Mouse (Mus musculus) cerebellum, adult 9-10 months (tissue): ENCODE data around the gene Unc13c.

Experiments
- DNase-seq: peaks from one replicate; pipeline ENCODE4 v3.0.0; 2022

Gene Unc13c

DNA sequence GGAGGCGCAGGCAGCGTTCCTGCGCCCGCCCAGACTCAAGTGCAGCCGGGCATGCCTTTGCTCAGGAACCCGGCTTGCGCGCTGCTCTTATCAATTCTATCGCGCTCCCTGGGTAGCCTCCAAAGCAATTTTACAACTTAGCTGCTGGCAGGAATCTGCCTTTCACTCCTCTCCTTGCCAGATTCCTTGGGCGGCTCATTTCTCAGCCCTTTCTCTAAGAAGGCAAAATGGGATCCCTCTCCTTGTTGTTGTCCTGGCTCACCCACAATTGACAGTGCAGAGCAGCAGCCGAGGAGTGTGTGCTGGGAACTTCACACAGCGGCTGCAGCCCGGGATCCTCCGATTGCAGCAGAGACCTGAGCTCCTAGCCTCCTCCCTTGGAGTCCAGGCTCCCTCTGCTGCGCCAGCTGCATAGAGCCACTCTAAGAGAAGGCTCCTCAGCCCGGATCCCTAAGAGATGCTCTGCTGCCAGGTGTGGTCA lies at the start of gene Unc13c:
Gene Unc13c, minus strand, starts transcription at position 326 of the 481 bp plus-strand sequence.
- DNase-seq = peak; percentile 71

DNA sequence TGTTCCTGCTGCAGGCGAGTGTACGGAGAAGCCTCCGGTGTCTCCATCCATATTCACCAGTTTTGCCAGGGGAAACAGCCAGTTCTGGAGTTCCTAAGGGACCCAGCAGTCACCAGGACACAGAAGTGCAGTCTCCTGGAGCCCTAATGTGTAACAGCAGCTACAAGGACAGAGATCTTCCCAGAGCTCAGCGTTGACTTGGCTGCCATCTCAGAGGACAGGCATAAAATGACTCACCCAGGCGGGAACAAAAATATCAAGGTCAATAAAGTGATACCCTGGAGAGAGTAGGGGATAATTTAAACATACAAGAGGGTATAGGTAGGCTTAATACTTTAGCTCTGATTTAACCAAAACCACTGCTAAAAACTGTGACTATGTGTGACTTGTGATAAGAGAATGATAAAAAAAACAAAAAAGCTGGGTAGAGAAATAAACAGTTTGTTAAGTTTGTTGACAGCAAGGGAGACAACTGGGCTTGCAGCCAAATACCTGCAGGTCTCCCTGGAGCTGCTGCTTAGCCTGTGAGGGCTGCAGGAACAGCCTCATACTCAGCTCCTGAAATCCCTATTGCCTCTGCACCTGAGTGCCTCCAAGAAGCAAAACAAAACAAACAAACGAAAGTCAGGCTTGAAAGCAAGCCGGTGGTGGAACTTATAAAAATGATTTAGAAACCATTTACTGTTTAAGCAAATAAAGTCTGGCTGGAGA lies 39.4 kb upstream of the Unc13c start:
- no peak for DNase-seq

DNA sequence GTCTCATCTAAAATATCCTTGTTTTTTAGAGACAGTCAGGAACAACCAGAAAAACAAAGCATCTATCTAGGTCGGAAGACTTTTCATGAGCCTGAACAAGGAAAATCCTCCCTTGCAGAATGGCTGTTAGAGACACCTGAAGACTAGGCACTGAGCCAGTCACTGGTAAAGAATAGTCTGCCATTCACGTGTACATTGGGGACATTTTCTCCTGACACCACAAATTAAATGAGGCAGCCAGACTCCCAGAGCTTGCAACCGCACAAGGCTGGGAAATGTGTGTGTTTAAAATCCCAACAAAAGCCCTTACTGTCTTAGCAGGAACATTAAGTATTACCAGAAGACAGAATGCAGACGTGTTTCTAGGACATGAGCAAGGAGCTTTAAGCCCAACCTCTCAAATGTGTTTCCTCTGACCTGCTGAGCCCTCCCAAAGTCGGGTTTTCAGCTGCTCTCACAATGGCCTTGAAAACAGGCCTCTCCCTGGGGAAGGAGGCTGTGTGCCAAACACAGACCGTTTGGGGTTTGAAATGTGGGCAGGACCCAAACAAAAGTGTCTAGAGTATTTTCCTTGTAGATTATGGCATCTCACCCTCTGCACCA lies 33.7 kb upstream of the Unc13c start:
- no peak for DNase-seq

GRCm38 (mm10) chr9:73988096-73988495 lies 19.3 kb upstream of the Unc13c start:
- no peak for DNase-seq

DNA sequence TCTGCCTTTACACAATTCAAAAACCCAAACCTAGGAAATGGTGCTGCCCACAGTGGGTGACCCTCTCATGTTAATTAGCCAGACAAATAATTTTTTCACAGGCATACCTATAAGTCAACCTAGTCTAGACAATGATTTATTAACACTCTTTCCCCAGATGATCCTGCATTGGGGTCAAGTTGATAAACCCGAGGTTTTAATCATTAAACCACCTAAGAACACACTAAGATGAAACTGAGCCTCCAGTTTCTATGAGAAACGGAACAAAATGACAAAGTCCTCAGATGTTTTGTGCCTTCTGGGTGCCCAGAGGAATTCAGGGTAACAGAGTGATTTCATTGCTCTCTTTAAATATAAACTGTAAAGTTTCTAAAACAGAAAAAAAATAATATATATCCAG lies 18.5 kb upstream of the Unc13c start:
- no peak for DNase-seq

GRCm38 (mm10) chr9:73982597-73983344 lies 14.0 kb upstream of the Unc13c start:
- DNase-seq = peak; percentile 90

GRCm38 (mm10) chr9:73972327-73972988 lies 3.7 kb upstream of the Unc13c start:
- DNase-seq = peak; percentile 16

GRCm38 (mm10) chr9:73970717-73971116 lies 2.0 kb upstream of the Unc13c start:
- DNase-seq = peak; percentile 63

GRCm38 (mm10) chr9:73965322-73965915 lies 3.3 kb downstream of the Unc13c start:
- DNase-seq = peak; percentile 83

- DNase-seq = peak; percentile 62
These were observed 6.3 kb downstream of the Unc13c start for GRCm38 (mm10) chr9:73962471-73962870.

GRCm38 (mm10) chr9:73952331-73952730 lies 16.4 kb downstream of the Unc13c start:
- DNase-seq = no peak

GRCm38 (mm10) chr9:73951586-73951985 lies 17.2 kb downstream of the Unc13c start:
- DNase-seq = peak; percentile 46

GRCm38 (mm10) chr9:73934844-73935243 lies 33.9 kb downstream of the Unc13c start:
- DNase-seq = peak; percentile 80

DNA sequence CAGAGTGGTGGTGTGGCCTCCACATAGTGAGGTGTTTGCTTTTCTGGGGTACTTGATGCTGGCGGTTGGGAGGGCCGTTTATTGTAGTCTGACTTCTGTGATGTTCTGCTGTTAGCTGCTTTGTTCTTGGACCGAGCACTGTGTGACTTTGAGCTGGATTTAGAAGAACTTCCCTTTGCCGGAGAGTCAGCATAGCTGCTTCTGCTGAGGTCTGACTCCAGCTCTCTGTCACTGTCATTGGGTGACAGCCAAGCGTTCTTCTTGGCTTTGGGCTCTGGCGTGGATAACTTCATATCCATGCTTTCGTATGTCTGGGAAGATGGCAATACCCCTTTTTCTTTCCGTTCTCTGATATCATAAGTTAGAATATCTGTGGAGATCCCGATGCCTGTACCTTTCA lies 36.8 kb downstream of the Unc13c start:
- peak; percentile 77 for DNase-seq

DNA sequence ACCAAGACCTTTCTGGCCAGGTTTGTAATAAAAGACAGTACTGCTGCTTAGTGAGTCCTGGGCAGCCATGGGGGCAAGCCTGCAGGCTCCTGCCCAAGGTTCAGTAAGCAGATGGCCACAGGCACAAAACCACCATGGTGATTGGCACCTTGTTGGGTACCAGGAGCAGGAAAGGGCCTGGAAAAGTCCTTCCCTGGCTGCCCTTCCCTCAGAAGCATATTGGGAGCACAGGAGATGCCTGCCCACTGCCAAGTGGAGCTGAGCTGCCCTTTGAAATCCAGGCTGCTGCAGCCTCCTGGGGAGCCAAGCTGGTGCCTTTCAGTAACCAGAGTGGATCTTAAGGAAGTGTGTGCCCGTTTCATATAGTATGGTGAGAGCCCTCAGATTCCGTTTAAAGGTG lies 41.5 kb downstream of the Unc13c start:
- peak; percentile 98 for DNase-seq

DNA sequence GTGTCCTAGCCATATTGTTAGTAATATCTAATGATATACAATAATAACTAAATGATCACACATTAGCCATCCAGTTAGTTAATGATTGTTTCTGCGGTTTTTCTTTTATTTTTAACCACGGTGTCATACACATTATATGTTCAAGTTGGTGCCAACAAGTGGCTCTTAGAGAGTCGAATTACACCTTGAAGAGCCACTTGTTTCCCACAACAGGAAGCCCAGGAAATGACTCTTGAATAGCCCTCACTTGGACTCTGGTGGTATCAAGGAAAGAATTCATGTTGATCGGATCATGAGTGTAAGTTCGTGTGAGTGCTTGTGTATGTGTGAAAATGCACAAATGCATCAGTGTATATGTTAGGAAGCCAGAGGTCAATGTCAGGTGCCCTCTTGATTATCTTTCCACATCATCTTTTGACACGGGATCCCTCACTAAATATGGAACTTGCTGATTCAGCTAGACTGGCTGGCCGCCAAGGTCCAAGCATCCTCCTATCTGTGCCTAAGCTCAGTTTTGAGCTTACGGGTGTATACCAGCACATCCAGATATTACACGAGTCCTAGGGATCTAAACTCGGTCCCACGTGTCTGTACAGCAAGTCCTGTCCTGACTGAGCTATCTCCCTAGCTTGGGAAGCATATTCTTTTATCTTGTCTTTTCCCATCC lies 46.2 kb downstream of the Unc13c start:
- DNase-seq = peak; percentile 76

GRCm38 (mm10) chr9:73905959-73906358 lies 62.8 kb downstream of the Unc13c start:
- no peak for DNase-seq

DNA sequence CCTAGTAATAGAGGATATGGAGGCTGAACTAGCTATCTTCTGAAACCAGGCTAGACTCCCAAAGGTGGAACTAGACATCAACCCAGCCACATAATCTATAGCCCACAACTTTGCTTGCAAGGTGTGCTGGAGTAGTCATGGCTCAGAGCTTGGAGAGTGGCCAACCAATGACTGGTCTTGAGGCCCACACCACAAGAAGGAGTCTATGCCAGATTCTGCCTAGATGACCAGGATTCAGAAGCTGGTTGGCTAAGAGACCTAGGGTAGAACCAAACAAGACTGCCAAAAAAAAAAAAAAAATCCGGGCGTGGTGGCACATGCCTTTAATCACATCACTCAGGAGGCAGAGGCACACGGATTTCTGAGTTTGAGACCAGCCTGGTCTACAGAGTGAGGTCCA lies 70.2 kb downstream of the Unc13c start:
- no peak for DNase-seq

DNA sequence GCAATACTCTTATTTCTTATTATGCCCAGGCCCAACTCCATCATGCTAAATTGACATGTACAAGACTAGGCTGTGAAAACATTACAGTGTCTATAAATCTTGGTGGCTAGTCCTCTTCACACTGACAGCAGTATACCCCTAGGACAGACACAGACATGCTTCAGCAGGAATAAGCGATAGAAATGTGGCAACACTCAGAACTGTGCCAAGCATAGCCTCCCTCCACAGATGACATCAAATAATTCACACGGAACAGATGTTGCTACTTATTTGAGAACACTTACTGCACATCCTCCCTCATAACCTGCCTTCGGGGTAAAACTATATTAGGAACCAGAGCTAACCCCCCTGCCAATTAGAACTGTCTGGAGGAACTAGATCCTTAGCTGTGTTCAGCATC lies 72.6 kb downstream of the Unc13c start:
- no peak for DNase-seq

- no peak for DNase-seq
These were observed 85.2 kb downstream of the Unc13c start for GRCm38 (mm10) chr9:73883587-73883986.

- DNase-seq = peak; percentile 76
These were observed 85.6 kb downstream of the Unc13c start for GRCm38 (mm10) chr9:73883143-73883542.

DNA sequence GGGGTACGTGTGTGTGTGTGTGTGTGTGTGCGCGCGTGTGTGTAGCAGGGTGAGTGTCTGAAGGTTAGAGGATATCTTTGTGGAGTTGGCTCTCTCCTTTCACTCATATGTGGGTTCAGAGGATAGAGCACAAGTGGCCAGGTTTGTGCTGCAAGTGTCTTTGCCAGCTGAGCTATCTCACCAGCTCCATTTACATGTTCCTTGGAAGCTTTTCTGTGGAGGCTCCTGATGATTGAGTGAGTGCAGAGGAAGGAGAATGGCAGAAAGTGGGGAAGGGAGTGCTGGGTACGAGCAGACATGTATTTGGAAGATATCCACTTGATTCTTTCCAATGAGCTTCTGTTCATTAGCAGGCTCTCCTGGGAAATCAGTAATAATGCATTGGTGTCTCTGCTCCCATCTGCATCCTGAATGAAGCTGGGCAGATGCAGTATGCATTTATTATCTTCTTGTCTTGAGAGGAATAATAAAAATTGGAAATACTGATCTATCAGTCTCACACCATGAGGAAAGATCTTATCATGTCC lies 86.3 kb downstream of the Unc13c start:
- DNase-seq = no peak
